Mouse (Mus musculus) heart, postnatal 25 days (tissue): ENCODE measurements at regions not wholly inside any gene's neighbourhood (a gene's known extent, or its start where the extent isn't known, plus 50 kb on each side); places are given as distances from the start of the nearest gene placed in this dataset.

Source experiments
- DNase-seq: peaks from one replicate; pipeline ENCODE4 v3.0.0; 2022; ENCODE audit warnings: low spot score
- intact Hi-C: fragments of 180-260 bp; cut with DNase I; formaldehyde crosslinking; loops from one replicate; pipeline ENCODE4 v1.15.1; 2025

DNA sequence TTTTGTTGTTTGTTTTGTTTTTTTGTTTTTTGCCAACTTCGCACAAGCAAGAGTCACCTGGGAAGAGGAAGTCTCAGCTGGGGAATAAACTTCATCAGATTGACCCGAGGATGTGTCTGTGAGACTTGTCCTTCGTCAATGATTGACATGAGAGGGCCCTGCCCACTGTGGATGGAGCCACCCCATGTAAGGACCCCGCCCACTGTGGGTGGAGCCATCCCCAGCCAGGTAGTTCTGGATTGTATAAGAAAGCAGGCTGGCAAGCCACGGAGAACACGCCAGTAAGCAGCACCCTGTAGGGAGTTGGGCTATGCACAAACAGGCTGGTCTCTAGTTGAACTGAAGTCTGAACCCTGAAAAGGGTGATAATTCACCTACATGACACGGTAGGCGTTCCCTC is 294.1 kb upstream of the Sdk2 start:
- intact Hi-C loops, result no loop called here
- DNase-seq, result no peak

DNA sequence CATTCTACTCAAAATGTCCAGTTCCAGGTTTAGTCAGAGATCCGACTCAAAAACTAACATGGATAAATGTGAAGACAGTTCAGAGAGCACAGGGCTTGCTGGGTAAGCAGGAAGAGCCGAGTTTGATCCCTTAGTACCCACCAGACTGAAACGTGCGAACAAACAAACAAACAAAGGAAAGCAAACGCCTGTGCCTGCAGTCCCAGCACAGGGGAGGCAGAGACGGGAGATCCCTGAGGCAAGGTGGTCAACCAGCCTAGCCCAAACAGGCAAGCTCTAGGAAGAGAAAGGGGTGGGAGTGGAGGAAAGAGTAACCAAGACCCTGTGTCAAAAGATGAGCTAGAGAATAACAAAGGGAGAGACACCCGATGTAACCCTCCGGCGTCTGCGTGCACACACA is 293.5 kb upstream of the Sdk2 start:
- intact Hi-C loops, result no loop called here
- no peak for DNase-seq

DNA sequence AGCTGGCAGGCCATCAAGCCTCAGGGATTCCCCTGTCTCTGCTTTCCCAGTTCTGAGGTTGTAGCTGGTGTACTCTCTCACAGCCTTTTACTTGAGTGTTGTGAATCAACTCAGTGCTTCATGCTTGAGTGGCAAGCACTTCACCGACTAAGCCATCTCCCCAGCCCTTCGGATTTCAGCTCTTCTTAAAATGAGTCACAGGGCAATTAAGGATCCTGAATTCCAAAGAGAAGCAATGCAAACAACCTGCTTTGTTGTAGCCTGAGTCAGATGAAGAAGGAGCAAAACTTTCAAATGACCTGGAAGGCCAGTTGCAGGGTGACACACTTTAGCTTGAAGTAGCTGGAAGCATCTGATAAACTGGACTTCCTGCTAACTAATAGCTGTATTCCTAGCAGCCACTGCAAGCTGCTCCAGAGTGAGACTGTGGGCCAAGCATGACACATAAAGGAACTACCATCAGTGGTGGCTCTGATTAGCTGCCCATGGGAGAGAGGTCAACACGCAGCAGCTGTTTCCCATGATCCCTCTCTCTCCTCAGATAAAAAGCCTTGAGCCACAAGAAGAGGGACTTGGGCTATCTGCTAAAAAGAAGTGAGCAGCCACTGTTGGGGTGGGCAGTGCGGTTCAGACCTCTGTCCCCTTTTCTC is 285.4 kb upstream of the Sdk2 start:
- peak; percentile 7 for DNase-seq
- intact Hi-C loops, result no loop called here

DNA sequence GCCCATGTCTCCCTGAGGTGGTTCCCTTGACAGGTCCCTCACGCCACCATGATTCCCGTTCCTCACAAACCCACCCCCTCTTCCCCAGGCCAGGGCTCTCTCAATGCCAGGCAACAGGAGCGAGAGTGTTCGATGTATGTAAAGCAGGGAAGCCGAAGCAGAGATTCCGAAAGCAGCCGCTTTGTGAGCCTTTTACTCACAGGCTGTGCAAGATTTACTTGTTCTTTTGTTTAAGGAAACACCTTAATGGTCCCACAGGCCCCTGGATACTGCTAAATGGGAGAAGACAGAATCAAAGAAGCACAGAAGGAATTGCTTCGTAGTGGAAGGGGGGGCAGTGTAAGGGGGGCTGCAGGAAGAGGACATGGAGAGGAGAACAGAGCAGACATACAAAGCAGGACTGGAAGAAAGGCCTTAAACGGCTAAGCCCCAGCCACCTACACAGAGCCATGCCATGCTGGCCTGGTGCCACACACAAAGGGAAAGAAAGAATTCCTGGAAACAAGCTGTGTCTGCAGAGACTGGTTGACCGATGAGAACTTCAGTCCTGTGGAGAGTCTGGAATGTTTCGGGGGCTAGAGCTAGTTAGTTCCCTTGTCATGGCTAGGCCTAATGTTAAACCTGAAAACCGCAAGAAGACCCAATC is 270.1 kb upstream of the Sdk2 start:
- DNase-seq, result no peak
- intact Hi-C loops, result no loop called here

DNA sequence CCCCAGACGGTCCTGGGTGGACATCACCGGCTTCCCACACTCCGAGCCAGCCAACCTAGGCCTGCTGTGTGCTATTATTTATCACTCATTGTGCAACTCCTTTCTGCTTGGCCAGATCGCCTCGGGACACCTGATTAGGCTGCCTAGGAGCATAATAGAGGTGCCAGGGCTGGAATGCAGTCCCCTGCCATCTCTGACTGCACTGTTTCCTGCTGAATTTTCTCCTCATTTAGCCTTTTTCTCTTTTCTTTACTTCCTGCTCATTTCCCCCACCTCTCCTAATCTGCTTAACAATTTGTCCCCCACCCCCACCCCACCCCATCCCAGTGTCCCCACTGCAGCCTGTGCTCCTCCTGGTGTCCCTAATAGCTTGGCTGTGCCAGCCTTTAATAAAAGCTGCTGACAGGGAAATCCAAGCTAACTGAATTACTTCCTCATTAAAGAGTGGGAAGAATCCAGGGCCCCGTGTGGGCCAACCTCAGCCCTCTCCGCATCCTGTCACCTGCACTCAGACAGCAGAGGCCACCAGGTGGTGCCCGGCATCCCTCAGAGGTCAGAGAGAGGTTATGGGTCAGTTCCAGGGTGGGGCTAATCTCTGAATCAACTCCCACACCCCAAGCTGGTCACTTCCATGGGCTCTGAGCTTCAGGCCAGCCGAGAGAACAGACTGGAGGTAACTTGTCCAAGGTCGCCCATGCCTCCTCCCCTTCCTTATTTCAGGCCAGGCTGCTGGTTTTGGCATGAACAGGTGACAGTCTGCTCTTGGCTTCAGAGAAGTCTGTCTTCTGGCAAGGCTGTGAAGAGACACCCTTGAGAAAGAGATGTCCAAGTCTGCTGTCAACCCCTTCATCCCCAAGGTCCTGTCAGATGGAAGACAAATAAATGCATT is 269.3 kb upstream of the Sdk2 start:
- intact Hi-C loops, result no loop called here
- DNase-seq, result no peak

DNA sequence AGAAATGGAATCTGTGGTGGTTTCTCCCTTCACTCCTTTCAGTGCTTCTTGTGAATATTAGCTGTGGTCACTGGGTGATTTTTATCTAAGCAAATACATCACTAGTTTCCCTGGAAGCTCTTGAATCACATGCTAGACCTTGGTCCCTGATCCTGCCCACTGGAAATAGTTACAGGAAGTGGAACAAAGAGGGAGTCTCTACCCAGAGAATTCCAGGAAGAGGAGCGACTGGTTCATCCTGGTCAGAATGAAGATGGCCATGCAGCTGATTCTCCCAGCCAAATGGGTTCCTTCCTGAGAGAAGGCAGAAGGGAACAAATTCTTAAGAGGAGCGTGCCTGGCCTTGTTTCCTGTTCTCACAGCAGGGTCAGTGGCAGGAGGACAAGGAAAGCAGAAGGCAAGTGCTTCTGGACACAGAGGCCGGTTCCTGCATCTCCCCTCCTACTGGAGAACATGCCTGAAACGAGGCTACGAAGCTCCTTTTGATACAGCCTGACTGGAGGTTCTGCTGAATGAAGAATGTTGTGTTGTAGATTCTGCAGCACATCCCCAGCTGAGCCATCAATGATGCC is 264.8 kb upstream of the Sdk2 start:
- intact Hi-C loops, result no loop called here
- DNase-seq, result no peak

DNA sequence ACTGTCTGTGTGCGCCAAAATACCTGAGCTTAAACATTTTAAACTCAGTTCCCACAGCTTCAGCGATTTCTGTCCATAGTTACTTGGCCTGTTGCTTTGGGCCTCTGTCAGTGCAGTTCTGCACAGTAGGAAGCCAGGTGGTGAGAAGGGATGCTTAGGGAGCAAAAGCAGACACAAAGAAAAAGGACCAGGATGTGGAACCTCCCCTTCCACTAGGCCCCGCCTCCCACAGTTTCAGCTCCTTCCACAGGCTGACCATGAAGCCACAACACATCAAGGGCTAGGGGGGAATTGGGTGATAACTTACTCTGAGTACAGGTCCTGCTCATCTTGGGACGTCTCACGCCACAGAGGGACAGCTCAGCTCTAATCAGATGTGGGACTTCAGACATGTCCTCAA is 263.5 kb upstream of the Sdk2 start:
- DNase-seq, result no peak
- intact Hi-C loops, result no loop called here

DNA sequence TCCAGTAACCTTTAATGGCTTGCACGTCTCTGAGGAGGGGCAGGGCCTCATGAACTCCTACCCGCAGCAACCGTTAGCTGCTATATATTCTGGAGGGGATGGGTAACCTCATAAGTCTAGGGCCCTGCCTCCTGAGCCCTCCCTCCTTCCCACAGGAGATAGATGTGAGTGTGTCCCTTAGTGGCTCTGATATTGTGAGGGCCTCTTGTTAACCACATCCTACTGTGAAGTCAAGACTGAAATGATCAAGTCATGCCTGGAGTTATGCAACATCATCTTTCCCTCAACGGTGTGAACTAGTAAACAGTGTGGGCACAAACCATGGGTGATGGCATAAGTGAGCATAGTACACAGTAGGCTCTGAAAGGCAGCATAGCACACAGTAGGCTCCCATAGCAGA is 255.8 kb upstream of the Sdk2 start:
- no peak for DNase-seq
- intact Hi-C loops, result no loop called here

DNA sequence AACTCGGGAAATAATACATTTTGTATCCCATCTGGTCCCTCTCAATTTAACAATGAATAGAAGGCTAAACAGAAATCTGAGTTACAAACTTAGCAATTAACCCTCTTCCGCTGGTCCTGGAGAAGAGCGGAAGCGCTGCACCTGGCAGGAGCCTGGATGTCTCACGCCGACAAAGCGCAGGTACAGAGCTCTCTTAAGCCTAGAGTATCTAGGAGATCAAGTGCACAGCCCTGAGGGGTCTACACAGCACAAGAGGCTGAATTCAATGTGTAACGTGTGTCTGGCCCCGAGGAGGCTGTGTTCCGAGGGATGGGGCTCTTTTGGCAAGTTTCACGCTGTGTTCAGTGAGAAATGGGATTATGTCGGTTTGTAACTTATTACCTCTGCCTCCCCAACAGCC is 255.1 kb upstream of the Sdk2 start:
- intact Hi-C loops, result no loop called here
- no peak for DNase-seq

DNA sequence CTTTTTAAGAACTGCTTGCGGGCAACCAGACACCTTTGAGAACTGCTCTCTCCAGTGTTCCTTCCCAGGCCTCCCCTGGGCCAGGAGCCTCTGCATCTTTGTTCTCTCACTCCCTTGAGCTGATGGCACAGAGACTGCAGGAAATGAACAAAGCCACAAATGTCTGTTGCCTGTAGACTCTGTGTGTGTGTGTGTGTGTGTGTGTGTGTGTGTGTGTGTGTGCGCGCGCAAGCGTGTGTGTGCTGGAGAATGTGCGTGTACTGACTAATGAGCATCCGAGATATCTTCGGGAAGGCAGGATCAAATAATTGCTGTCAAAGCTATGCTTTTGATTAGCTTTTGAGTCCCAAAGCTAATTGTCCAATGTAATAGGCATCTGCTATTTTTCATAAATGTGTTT is 254.7 kb upstream of the Sdk2 start:
- intact Hi-C loops, result no loop called here
- no peak for DNase-seq

DNA sequence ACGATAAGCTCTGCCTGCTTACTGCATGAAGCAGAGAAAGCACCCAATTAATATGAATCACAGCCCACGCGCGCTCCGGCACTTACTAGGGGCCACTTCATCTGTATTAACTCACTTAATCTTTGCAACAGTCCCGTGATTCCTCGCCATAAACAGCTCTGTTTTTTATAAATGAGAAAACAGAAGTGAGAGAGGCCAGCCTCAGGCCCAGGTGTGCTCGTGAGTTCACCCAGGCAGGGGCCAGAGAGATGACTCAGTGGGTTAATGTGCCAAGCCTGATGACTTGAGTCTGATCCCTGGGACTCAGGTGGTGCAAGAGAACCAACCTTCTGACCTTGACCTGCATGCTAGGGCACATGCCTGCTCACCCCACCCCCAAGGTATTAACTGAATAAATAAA is 248.4 kb upstream of the Sdk2 start:
- intact Hi-C loops, result no loop called here
- no peak for DNase-seq

DNA sequence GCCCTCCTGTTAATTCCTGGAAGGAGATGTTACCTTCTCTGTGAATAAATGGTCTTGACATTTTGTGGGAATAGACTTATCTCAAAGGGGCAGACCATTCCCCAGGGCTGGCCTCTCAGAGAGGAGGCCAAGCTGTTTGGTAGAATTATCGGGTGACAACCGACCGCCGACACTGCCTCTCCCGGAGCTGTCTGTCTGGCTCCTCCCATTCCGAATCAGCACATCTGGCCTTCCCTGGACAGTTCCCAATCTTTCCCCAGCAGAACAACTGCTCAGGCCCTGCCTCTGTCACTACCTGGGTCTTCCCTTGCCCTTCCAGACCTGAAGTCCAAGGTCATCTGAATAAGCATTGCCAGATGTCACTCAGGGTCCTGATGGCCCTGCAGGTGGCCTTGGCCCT is 246.8 kb upstream of the Sdk2 start:
- no peak for DNase-seq
- intact Hi-C loops, result no loop called here

DNA sequence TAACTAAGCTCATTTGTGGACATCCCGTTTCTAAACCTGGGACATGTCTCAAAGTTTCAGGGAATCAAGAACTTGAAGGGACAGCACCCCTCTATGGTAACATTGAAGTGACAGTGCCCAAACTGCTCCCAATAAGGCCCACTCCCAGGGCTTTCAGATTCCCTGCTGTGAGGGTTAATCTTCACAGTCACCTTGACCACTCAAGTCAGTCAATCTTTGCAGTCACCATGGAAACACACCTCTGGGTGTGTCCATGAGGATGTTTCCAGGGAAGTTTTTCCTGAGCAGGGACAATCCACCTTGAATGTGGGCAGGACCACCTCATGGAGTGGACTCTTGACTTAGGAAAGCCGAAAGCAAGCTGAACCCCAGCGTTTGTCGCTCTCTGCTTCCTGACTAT is 244.8 kb upstream of the Sdk2 start:
- DNase-seq, result no peak
- intact Hi-C loops, result no loop called here

DNA sequence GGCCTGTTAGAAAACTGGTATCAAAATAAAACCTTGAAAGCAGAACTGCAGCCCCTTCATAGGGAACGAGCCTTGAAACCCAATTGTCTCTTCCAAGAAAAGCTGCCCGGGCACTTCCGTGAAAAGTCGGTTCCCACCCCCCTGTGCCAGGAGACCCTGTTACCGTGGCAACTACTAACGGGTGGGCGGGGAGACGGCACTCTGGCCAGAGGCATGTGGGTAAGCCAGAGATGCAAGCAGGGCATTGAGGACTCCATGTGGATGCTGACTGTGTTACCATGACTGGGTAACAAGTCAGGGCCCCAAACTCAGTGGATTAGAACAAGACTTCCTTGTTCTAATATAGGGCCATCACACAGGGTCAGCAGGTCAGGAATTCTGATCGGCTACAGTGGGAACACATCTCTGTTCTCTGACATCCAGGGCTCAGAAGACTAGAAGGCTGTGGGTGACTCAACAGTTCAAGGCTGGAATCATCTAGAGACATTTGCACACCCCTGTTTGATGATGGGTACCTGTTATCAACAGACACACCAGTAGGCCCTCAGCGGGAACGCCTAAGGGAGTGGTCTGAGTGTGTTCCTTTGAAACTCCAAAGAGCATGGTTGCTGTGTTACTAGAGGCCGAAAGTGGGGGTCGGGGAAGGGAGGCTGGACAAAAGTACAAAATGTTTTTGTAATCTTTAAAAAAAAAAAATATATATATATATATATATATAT is 236.9 kb upstream of the Sdk2 start:
- no peak for DNase-seq
- intact Hi-C loops, result no loop called here

DNA sequence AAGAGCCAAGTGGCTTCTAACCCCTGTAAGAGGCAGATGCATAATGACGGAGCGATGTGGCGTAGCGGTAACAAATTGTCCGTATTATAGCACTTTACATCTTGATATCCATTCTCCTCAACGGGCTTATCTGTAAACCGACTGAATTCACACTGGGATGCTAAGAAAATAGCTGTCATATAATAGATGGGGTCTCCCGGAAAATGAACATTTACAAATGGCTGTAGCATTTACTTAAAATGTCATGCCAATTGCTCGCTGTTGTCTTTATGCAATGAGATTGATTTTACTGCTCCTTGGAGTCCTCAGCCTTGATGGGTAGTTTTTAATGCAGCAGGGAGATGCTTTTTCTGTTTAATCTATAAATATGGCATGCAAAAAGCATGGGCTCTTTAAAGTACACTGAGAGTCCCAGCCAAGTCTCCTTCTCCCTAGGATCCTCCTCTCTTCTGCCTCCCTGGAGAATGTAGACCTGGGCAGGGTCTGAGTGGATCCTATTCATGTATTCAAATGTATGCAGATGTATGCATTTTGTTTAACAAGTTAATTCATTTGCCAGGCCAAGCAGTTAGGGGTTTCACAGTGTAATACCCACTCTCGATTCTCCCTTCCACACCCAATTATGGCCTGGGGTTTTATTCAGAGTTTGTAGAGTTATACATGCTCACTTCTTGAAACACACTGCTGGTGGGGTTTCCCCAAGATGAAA is 233.9 kb upstream of the Sdk2 start:
- intact Hi-C loops, result no loop called here
- DNase-seq, result no peak

DNA sequence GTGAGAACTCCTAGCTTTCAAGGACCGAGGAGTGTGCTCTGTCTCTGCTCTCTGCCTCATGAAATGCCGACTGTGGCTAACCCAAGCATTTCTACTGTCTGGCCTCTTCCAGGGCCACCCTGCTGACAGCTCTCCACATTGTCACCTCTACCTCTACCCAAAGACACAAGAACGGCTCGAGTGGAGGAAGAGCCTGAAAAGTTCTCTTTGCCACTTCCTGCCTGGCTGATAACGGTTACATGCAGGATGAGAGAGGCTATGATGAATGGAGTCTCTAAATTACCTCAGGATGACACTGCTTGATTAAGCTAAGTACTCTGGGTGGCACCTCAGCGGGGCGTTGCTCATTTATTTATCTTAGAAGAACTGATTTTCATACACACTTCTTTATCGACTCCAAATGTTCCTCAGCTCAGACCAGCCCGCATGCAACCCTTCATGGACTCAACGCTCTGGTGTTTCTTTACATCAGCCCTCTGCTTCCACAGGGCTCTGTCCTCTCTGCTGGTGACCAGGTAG is 230.0 kb upstream of the Sdk2 start:
- no peak for DNase-seq
- intact Hi-C loops, result no loop called here

DNA sequence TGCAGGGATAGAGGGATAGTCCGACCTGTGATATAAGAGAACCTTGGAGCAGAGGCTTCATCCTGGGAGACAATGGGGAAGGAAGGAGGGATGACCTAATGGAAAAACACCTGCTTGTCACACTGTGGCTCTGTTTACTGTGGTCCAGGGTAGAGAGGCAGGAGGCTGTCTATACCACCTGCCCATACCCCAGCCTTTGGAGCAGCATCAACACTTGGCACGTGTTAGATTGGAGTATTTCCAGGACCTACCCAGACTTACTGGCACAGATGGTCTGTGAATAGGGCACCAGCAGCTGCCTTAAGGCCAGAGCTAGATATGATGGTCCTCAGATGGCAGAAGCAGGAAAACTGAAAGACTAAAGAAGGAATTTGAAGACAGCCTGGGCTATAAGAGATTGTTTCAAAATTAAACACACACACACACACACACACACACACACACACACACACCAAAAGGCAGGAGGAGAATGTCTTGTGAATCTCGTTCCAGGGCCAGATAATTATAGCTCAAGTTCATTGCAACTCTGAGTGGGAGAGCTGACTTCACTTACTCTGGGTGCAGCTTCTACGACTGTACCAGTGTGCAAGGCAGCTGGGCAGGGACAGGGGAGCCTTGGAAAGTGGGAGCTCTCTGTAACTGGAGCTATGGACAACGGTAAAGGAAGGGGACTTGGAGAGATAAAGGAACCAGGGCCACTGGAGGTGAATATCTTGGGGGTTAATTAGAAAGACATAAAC is 227.8 kb upstream of the Sdk2 start:
- intact Hi-C loops, result no loop called here
- DNase-seq, result no peak

DNA sequence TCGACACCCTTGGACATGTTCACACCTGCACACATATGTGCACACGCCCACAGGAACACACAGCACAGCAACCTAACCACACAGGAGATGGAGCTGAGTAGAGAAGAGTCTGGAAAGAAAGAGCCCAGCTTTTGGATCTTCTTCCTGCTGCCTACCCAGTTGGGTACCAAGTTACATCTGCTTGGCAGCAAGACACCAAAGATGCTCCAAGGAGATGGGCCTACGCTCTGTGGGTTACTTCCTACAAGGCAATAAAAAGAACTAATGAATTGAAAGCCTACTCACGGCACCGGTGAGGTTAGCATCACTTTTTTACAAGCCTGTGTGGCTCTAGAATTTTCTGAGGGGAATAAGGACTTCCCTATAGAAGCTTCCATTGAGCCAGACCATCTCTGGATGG is 224.4 kb upstream of the Sdk2 start:
- intact Hi-C loops, result no loop called here
- DNase-seq, result no peak

DNA sequence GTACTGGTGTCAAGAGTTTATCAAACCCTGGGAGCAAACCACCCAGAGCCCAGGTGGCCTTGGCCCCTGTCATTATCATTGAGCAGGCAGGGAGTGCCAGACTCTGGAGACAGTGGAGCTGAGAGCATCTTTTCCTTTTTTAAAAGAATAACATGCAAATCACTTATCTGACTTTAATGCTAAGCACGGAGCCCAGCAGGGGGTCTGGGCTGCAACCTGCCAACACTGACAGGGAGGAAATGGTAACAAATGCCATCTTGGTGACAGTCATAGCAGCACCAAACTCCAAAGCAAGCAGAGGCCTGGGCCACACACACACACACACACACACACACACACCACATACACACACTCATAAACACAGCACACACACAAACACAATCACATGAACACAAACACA is 223.1 kb upstream of the Sdk2 start:
- no peak for DNase-seq
- intact Hi-C loops, result no loop called here
